Mouse (Mus musculus) embryonic facial prominence, embryonic 15.5 days (tissue): Measurements from ENCODE around the gene Tstd2. TPM values are rescaled to one million over a fixed set of nuclear protein-coding genes. Genes with fewer than 3 reads are reported as not detected.

Experiments used
- ATAC-seq: fragments of 200-750 bp; cut with Nextera tagmentation; 2 replicates; pipeline ENCODE4 v1.8.0; 2017; ENCODE audit warnings: low read depth, moderate TSS enrichment; ENCODE audit not compliant: insufficient number of reproducible peaks, low FRiP score, low TSS enrichment
- H3K27ac ChIP-seq: fragments of 300-500 bp; sonication (generic); replicated peaks from 2 replicates; pipeline ENCODE4 v1.5.1; 2015; ENCODE audit warnings: mild to moderate bottlenecking, inconsistent platforms
- H3K27me3 ChIP-seq: fragments of 300-500 bp; sonication (generic); 2 replicates; pipeline ENCODE4 v1.6.1; 2015; ENCODE audit warnings: inconsistent platforms
- H3K36me3 ChIP-seq: fragments of 300-500 bp; sonication (generic); 2 replicates; pipeline ENCODE4 v1.6.1; 2015; ENCODE audit warnings: mild to moderate bottlenecking, inconsistent platforms
- H3K4me1 ChIP-seq: fragments of 300-500 bp; sonication (generic); 2 replicates; pipeline ENCODE4 v1.6.1; 2015; ENCODE audit warnings: inconsistent platforms
- H3K4me2 ChIP-seq: fragments of 300-500 bp; sonication (generic); replicated peaks from 2 replicates; pipeline ENCODE4 v1.6.1; 2015; ENCODE audit warnings: mild to moderate bottlenecking, inconsistent platforms
- H3K4me3 ChIP-seq: fragments of 300-500 bp; sonication (generic); replicated peaks from 2 replicates; pipeline ENCODE4 v1.5.1; 2015; ENCODE audit warnings: mild to moderate bottlenecking, inconsistent platforms
- H3K9ac ChIP-seq: fragments of 300-500 bp; sonication (generic); 2 replicates; pipeline ENCODE4 v1.6.1; 2015; ENCODE audit warnings: inconsistent platforms
- H3K9me3 ChIP-seq: fragments of 300-500 bp; sonication (generic); replicated peaks from 2 replicates; pipeline ENCODE4 v1.6.1; 2016; ENCODE audit warnings: inconsistent platforms
- WGBS: fragments of 180-500 bp; shearing (Covaris S2); methylation state at CpG from one replicate; pipeline ENCODE4 v1.1.7; 2015; 5-methylcytosine and 5-hydroxymethylcytosine counted together
- polyA plus RNA-seq: library from polyadenylated mRNA; unstranded; fragments of >200 nt; fragmentation: Nextera tagmentation; extraction: Ambion mirVana; gene quantifications from 2 replicates; pipeline ENCODE4 v1.2.1, GENCODE M21; 2015

The Tstd2 gene
- polyA plus RNA-seq, 1 experiment from 2014 or later = 42.0 TPM

- H3K9ac ChIP-seq = no peak overlapping the region
- H3K27me3 ChIP-seq = no peaks in the 10 kb centered on the region
- H3K27ac ChIP-seq = no peak overlapping the region
- peaks cover 83% of the 10 kb centered on the region for H3K36me3 ChIP-seq
- no peak overlapping the region for H3K4me3 ChIP-seq
- no peak overlapping the region for H3K4me2 ChIP-seq
- H3K9me3 ChIP-seq = no peaks in the 10 kb centered on the region
- WGBS = 82% methylated on average over 2 of the region's 2 CpGs
- no peak for ATAC-seq
- H3K4me1 ChIP-seq = no peaks in the 10 kb centered on the region
Measured at GRCm38 (mm10) chr4:46164027-46164426, 25.5 kb upstream of the Tstd2 start.

GRCm38 (mm10) chr4:46151903-46152544 lies 13.5 kb upstream of the Tstd2 start:
- H3K4me3 ChIP-seq = no peak overlapping the region
- H3K9me3 ChIP-seq = no peaks in the 10 kb centered on the region
- no peaks in the 10 kb centered on the region for H3K4me1 ChIP-seq
- no peak overlapping the region for H3K4me2 ChIP-seq
- H3K27ac ChIP-seq = no peak overlapping the region
- WGBS = 90% methylated on average over 12 of the region's 12 CpGs
- no peak overlapping the region for H3K9ac ChIP-seq
- H3K27me3 ChIP-seq = no peaks in the 10 kb centered on the region
- peaks cover 74% of the 10 kb centered on the region for H3K36me3 ChIP-seq
- no peak for ATAC-seq

GRCm38 (mm10) chr4:46146881-46147280 lies 8.4 kb upstream of the Tstd2 start:
- no peak overlapping the region for H3K4me3 ChIP-seq
- no peak overlapping the region for H3K4me2 ChIP-seq
- 93% methylated on average over 1 of the region's 1 CpGs for WGBS
- H3K9ac ChIP-seq = no peak overlapping the region
- ATAC-seq = no peak
- no peak overlapping the region for H3K27ac ChIP-seq
- peaks cover 41% of the 10 kb centered on the region for H3K36me3 ChIP-seq
- H3K27me3 ChIP-seq = no peaks in the 10 kb centered on the region
- H3K4me1 ChIP-seq = no peaks in the 10 kb centered on the region
- no peaks in the 10 kb centered on the region for H3K9me3 ChIP-seq

GRCm38 (mm10) chr4:46144323-46144722 lies 5.8 kb upstream of the Tstd2 start:
- peaks cover 23% of the 10 kb centered on the region for H3K36me3 ChIP-seq
- H3K27ac ChIP-seq = no peak overlapping the region
- no peak overlapping the region for H3K9ac ChIP-seq
- 68% methylated on average over 3 of the region's 3 CpGs for WGBS
- ATAC-seq = no peak
- H3K4me2 ChIP-seq = no peak overlapping the region
- no peaks in the 10 kb centered on the region for H3K9me3 ChIP-seq
- peaks cover 9% of the 10 kb centered on the region for H3K4me1 ChIP-seq
- no peaks in the 10 kb centered on the region for H3K27me3 ChIP-seq
- H3K4me3 ChIP-seq = no peak overlapping the region

- Histone ChIP-seq H3K4me1 (peaks cover 17% of the 10 kb centered on the region), H3K4me3 (peak overlapping the region; percentile 77), H3K27me3 (no peaks in the 10 kb centered on the region), H3K9me3 (no peaks in the 10 kb centered on the region), H3K4me2 (peak overlapping the region; percentile 64), H3K36me3 (peaks cover 15% of the 10 kb centered on the region), H3K9ac (peak overlapping the region; percentile 84), H3K27ac (peak overlapping the region; percentile 98)
- 6% methylated on average over 17 of the region's 17 CpGs for WGBS
- peak; percentile 69 for ATAC-seq
Measured at GRCm38 (mm10) chr4:46137629-46138286, 736 bp downstream of the Tstd2 start.

GRCm38 (mm10) chr4:46131791-46132190 lies 6.7 kb downstream of the Tstd2 start:
- no peak for ATAC-seq
- no peak overlapping the region for H3K4me3 ChIP-seq

GRCm38 (mm10) chr4:46130221-46130620 lies 8.3 kb downstream of the Tstd2 start:
- Histone ChIP-seq H3K27ac (no peak overlapping the region), H3K9me3 (no peaks in the 10 kb centered on the region), H3K4me3 (no peak overlapping the region), H3K4me1 (no peaks in the 10 kb centered on the region), H3K27me3 (no peaks in the 10 kb centered on the region), H3K4me2 (no peak overlapping the region), H3K36me3 (peaks cover 74% of the 10 kb centered on the region), H3K9ac (no peak overlapping the region)
- 80% methylated on average over 3 of the region's 3 CpGs for WGBS
- ATAC-seq = no peak

More at GRCm38 (mm10) chr4:46131791-46132190, 6.7 kb downstream of the Tstd2 start:
- Histone ChIP-seq H3K9me3 (no peaks in the 10 kb centered on the region), H3K9ac (no peak overlapping the region), H3K27ac (no peak overlapping the region), H3K36me3 (peaks cover 58% of the 10 kb centered on the region), H3K4me1 (peaks cover 1% of the 10 kb centered on the region; the same call in 1 of the 2 replicates), H3K4me2 (no peak overlapping the region), H3K27me3 (no peaks in the 10 kb centered on the region)
- whole genome bisulfite sequencing = 91% methylated on average over 6 of the region's 6 CpGs

GRCm38 (mm10) chr4:46129311-46130004 lies 9.0 kb downstream of the Tstd2 start:
- no peaks in the 10 kb centered on the region for H3K9me3 ChIP-seq
- H3K27me3 ChIP-seq = no peaks in the 10 kb centered on the region
- H3K4me1 ChIP-seq = no peaks in the 10 kb centered on the region
- H3K4me3 ChIP-seq = no peak overlapping the region
- no peak for ATAC-seq
- H3K9ac ChIP-seq = no peak overlapping the region
- WGBS = 84% methylated on average over 8 of the region's 8 CpGs
- no peak overlapping the region for H3K27ac ChIP-seq
- no peak overlapping the region for H3K4me2 ChIP-seq
- peaks cover 78% of the 10 kb centered on the region for H3K36me3 ChIP-seq

GRCm38 (mm10) chr4:46126541-46126940 lies 12.0 kb downstream of the Tstd2 start:
- H3K4me1 ChIP-seq = no peaks in the 10 kb centered on the region
- no peak overlapping the region for H3K27ac ChIP-seq
- no peaks in the 10 kb centered on the region for H3K9me3 ChIP-seq
- no peaks in the 10 kb centered on the region for H3K27me3 ChIP-seq
- H3K36me3 ChIP-seq = peaks cover 89% of the 10 kb centered on the region
- no peak overlapping the region for H3K9ac ChIP-seq
- ATAC-seq = no peak; the same call in 1 of the 2 replicates
- H3K4me2 ChIP-seq = no peak overlapping the region
- WGBS = 44% methylated on average over 2 of the region's 2 CpGs
- H3K4me3 ChIP-seq = no peak overlapping the region

- no peak for ATAC-seq
- Histone ChIP-seq H3K27me3 (no peaks in the 10 kb centered on the region), H3K4me1 (no peaks in the 10 kb centered on the region), H3K36me3 (peaks cover 91% of the 10 kb centered on the region), H3K27ac (no peak overlapping the region), H3K4me2 (no peak overlapping the region), H3K4me3 (no peak overlapping the region), H3K9me3 (no peaks in the 10 kb centered on the region), H3K9ac (no peak overlapping the region)
- WGBS = 88% methylated on average over 6 of the region's 6 CpGs
Measured at GRCm38 (mm10) chr4:46123358-46123757, 15.1 kb downstream of the Tstd2 start.

- no peaks in the 10 kb centered on the region for H3K4me1 ChIP-seq
Measured at GRCm38 (mm10) chr4:46120767-46121166, 17.7 kb downstream of the Tstd2 start.

More at GRCm38 (mm10) chr4:46120767-46121166, 17.7 kb downstream of the Tstd2 start:
- Histone ChIP-seq H3K9ac (no peak overlapping the region), H3K36me3 (peaks cover 96% of the 10 kb centered on the region), H3K4me3 (no peak overlapping the region), H3K4me2 (no peak overlapping the region), H3K27me3 (no peaks in the 10 kb centered on the region), H3K9me3 (no peaks in the 10 kb centered on the region), H3K27ac (no peak overlapping the region)
- WGBS = 77% methylated on average over 3 of the region's 3 CpGs
- no peak for ATAC-seq
